Mouse (Mus musculus) right cerebral cortex, postnatal 25 days (tissue): ENCODE results near the gene Rexo1.

ENCODE experiments used
- DNase-seq: peaks from one replicate; pipeline ENCODE4 v3.0.0; 2022

Gene Rexo1

GRCm38 (mm10) chr10:80553575-80553974, 7.8 kb downstream of the Rexo1 start:
- DNase-seq = no peak

- DNase-seq = no peak
Measured at GRCm38 (mm10) chr10:80552364-80552763, 9.0 kb downstream of the Rexo1 start.

- no peak for DNase-seq
Measured at GRCm38 (mm10) chr10:80549279-80549678, 12.1 kb downstream of the Rexo1 start.

GRCm38 (mm10) chr10:80548428-80549006, 12.8 kb downstream of the Rexo1 start:
- DNase-seq = no peak

- DNase-seq = no peak
Measured at GRCm38 (mm10) chr10:80547539-80547938, 13.8 kb downstream of the Rexo1 start.

- no peak for DNase-seq
Measured at GRCm38 (mm10) chr10:80546945-80547344, 14.4 kb downstream of the Rexo1 start.

GRCm38 (mm10) chr10:80545590-80545989, 15.8 kb downstream of the Rexo1 start:
- no peak for DNase-seq

GRCm38 (mm10) chr10:80543873-80544272, 17.5 kb downstream of the Rexo1 start:
- DNase-seq = no peak

- no peak for DNase-seq
Measured at GRCm38 (mm10) chr10:80539493-80539892, 21.9 kb downstream of the Rexo1 start.

GRCm38 (mm10) chr10:80538710-80539394, 22.5 kb downstream of the Rexo1 start, which contains the start of gene Atp8b3:
Atp8b3 (minus strand) TSS chr10:80539124.
- DNase-seq = peak; percentile 24

- no peak for DNase-seq
Measured at GRCm38 (mm10) chr10:80538180-80538579, 23.2 kb downstream of the Rexo1 start.

GRCm38 (mm10) chr10:80535711-80536110, 25.6 kb downstream of the Rexo1 start:
- no peak for DNase-seq

GRCm38 (mm10) chr10:80535071-80535470, 26.3 kb downstream of the Rexo1 start:
- DNase-seq = no peak

- DNase-seq = no peak
Measured at GRCm38 (mm10) chr10:80533704-80534103, 27.7 kb downstream of the Rexo1 start.

GRCm38 (mm10) chr10:80532783-80533182, 28.6 kb downstream of the Rexo1 start:
- DNase-seq = no peak

- no peak for DNase-seq
Measured at GRCm38 (mm10) chr10:80526172-80526571, 35.2 kb downstream of the Rexo1 start.

GRCm38 (mm10) chr10:80523299-80523698, 38.1 kb downstream of the Rexo1 start:
- no peak for DNase-seq

GRCm38 (mm10) chr10:80519287-80519686, 42.1 kb downstream of the Rexo1 start:
- no peak for DNase-seq

GRCm38 (mm10) chr10:80513739-80514138, 47.6 kb downstream of the Rexo1 start:
- no peak for DNase-seq

- DNase-seq = no peak
Measured at GRCm38 (mm10) chr10:80510273-80510660, 51.1 kb downstream of the Rexo1 start.

- DNase-seq = peak; percentile 55
Measured at GRCm38 (mm10) chr10:80509412-80510272, 51.7 kb downstream of the Rexo1 start.

- no peak for DNase-seq
Measured at GRCm38 (mm10) chr10:80506222-80506621, 55.1 kb downstream of the Rexo1 start.

GRCm38 (mm10) chr10:80504724-80505123, 56.6 kb downstream of the Rexo1 start:
- no peak for DNase-seq
